Mouse (Mus musculus): ENCODE data around the gene Zfp641.
A peak's percentile ranks its signal among the peaks of the same experiment; 100 is the strongest.

The Zfp641 gene

GRCm38 (mm10) chr15:98295628-98296551 lies at the start of gene Zfp641:
TSS of gene Zfp641 (minus strand) at chr15:98296161.
- peak; percentile 51 to 70 for DNase-seq

- no peak for DNase-seq
These were observed 44.9 kb upstream of the Zfp641 start, which contains the start of gene Olfr284 for GRCm38 (mm10) chr15:98340887-98341286. TSS of gene Olfr284 (minus strand) at chr15:98340987.

DNA sequence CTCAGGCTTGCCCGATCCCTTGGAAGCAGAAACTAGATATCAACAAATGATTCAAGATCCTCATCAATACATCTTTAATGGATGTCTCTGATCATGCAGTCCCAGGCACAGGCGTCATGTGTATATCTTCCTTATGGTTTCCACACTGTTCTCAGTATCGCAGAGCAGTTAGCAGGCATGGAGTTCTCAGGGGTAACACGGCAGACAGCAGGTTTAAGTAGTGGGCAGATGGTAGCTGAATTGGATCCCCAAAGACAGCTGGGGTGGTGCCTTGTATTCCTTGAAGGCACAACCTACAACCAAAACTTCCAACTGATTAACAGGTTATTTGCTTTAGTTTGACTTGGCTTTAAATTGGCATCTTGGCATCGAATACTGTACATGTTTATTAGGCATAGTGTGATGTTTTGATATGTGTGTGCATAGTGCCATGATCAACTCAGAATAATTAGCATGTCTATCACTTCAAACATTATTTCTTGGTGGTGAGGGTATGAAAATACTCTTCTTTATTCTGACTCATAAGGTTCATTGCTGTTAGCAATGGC lies 21.3 kb upstream of the Zfp641 start, which contains the start of gene Olfr285:
Gene Olfr285 (minus strand): TSS at position 177 of the 548 bp plus-strand sequence.
- no peak for DNase-seq

DNA sequence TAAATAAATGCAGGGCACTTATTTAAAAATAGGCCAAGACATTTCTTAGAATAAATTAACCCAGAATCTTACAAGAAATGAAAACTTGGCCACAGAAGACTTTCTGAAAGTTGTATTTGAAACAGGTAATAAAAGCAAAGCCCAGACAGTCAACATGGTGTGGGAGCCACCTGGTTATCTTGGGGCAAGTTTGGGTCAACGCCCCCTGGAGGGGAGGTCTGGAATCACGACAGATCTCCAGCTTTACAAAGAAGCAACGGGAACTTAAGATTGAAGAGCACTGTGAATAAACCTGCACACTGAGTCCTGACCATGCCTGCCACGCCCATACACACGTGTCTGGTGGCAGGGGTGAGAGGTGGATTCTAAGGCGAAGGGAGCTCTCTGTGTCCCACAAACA lies 19.7 kb upstream of the Zfp641 start:
- no peak for DNase-seq

DNA sequence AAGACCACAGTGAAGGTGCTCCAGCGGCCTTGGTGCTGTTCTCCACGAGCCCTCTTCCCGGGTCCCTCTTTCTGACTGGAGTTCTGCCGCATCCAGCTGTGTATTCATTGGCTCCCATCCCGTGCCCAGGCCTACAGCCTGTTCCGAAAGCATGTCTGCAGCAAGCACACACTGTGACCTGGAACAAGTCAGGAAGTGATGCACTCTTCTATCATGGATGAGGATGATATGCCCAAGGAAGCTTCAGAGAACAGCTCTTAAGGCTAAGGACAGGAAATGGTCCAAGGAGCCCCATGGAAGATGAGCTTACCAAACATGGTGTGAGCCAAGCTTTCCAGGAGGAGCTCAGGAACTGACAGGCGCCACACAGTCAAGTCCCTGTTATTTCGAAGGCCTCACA lies 2.3 kb downstream of the Zfp641 start:
- DNase-seq, result no peak

DNA sequence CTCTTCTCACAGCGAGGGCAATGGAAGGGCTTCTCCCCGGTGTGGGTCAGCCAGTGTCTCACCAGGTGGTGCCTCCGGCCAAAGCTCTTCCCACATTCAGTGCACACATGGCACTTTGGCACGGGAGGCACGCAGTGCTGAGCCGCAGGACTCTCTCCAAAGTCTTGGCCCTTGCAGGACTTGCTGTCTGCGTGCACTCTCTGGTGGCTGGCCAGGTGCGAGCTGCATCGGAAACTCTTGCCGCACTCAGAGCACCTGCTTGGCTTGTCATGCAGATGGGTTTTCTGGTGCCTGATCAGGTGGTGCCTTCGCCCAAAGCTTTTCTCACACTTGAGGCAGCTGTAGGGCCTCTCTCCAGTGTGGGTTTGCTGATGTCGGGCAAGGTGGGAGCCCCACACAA lies 7.4 kb downstream of the Zfp641 start:
- DNase-seq, result no peak

DNA sequence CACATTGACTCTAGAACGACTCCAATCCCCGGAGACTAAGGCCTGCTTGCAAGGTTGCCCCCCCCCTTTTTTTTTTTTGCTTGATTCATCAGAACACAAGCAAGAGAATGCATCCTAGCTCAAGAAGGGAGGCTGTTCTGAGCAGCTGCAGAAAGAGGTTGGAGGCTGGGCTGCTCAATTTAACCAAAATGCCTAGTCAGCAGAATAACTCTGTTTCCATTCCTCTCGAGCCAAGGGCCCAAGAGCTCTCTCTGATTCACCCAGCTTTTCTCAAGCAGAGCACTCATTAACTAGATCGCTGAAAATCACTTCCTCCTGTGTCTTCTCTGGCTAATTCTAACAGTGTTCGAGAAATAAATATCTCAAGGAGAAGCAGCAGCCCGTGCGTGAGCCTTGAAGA lies 9.5 kb downstream of the Zfp641 start:
- no peak for DNase-seq

GRCm38 (mm10) chr15:98257776-98258175 lies 38.2 kb downstream of the Zfp641 start:
- DNase-seq, result no peak

GRCm38 (mm10) chr15:98257193-98257592 lies 38.8 kb downstream of the Zfp641 start, which contains the start of gene H1fnt:
TSS of gene H1fnt (minus strand) at chr15:98257293.
- DNase-seq, result no peak

DNA sequence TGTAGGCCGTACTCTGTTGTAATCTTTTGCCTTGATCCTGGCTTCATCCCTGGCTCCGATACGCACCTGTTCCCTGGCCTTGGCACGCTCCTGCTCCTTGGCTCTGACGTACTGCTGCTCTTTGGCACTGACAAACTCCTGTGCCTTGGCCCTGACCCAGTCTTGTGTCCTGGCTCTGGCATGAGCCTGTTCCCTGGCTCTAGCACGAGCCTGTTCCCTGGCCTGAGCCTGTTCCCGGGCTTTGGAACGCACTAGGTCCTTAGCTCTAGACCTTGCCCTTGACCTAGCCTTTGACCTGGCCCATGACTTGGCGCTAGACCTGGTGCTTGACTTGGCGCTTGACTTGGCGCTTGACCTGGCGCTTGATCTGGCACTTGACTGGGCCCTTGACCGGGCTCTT lies 39.7 kb downstream of the Zfp641 start:
- DNase-seq, result no peak
